Mouse (Mus musculus): ENCODE measurements at regions not wholly inside any gene's neighbourhood (a gene's known extent, or its start where the extent isn't known, plus 50 kb on each side); places are given as distances from the start of the nearest gene placed in this dataset.

DNA sequence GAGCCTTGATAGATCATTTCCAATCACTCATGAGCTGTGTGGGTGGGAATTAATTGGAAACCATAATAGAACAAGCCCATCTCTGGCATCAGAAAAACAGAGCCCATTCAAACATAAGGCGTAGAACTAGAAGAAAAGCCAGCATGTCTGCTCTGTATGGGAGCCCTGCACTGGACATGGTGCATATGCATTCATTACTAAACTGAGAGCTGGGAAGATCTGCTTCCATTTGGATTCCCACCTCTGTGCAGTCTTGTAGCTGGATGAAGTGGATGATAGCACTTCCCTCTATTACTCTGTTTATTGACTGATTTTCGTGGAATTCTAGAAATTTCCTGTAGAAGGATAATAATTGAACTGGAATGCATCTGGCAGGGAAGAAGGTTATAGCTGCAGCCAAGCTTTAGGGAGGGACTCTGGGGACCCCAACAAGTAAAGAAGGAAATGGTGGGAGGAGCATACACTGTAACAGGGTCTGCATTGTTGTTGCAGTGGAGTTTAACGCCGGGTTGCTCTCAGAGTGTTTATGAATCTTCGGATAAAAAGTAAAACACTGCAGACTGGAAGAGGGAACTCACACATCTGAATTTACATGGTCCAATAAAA is 155.2 kb upstream of the Jag1 start:
- DNase-seq (ENCODE audit: low spot score in 2 of 2): no peak

GRCm38 (mm10) chr2:137262911-137263310 is 146.5 kb upstream of the Jag1 start:
- DNase-seq (ENCODE audit: low spot score in 2 of 2): no peak

DNA sequence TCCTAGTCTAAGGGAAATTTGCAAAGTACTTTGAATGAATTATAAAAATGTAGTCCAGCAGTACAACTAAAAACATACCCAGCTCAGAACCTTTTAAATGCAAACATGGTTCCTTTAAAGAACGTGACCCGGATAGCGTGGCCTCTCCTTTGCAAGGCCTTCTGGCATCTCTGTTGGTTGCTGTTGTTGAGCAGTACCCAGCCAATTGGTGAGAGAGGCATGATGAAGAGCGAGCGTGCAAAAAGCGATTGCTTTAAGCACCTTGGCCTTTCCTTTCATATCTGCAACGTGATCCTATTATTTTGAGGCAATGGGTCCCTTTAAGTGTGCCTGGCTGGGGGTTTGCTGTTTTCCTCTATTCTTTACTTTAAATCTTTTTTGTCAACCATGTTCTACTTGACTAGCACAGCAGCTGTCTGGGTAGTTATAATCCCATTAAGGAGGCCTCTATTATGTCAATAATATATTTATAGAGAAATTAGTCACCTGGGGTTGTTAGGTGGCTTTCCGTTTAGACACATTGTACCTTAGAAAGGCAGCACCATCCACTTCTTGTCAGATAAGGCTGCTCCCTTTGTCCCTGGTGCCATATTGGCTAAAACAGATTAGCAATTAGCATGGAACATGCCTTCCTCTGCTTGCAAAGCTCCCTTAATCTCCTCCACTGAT is 141.5 kb upstream of the Jag1 start:
- DNase-seq (ENCODE audit: low spot score in 2 of 2): no peak

- DNase-seq (ENCODE audit: low spot score in 2 of 2): no peak
These were observed 131.5 kb upstream of the Jag1 start for GRCm38 (mm10) chr2:137247931-137248330.

DNA sequence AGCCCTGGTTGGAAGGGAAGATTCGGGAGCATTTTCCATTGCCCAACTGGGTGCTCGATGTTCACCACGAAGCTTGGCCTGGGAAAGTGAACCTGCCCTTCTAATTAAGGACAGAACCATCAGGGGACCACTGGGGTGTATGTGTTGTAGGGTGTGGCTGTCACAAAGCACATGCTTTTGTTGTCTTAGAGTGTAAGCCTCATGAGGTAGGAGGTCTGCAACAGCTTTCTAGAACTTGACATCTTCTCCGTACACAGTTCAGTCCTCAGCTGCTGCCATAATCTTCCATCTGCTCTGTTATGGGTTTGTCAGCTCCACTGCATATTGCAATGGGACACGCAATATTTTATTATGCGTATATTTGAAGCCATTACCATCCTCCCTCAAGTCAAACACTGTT is 127.9 kb upstream of the Jag1 start:
- no peak for DNase-seq (ENCODE audit: low spot score in 2 of 2)

- no peak for DNase-seq (ENCODE audit: low spot score in 2 of 2)
These were observed 127.5 kb upstream of the Jag1 start for GRCm38 (mm10) chr2:137243914-137244313.

DNA sequence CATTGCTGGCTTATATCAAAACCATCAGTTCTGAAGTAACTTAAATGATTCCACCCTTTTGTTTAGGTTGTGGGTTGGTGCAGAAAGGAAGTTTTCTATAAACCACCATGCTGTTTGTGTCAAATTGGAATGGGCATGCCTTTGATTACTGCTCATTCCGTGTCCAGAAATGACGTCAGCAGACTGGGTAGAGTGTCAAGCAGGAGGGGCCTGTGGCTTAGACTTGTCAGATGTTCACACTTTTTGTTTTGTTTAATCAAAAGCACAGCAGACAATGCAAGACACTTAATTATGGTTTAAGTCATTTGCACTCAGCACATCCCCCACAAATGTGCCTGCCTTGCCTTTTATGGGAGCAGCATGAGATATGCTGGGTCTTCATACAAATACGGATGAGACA is 120.5 kb upstream of the Jag1 start:
- DNase-seq (ENCODE audit: low spot score in 2 of 2): no peak

DNA sequence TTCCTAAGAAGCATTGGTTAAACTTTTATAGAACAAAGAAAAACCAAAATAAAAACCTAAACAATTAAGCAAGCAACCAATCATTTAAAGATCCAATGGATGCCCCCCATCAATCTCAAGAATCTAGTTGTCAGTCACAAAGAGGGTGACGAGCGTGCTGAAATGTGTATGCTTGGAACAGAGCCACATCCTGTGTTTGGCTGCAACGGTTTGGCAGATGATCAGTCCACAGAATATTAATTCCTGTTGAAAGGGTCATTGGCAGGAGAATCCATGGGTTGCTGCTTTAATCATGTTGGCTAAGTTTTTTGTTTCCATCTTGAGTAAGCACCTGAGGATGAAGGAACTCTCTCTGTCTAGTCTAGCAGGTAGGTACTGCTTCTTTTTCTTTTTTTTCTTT is 117.5 kb upstream of the Jag1 start:
- DNase-seq (ENCODE audit: low spot score in 2 of 2): no peak

DNA sequence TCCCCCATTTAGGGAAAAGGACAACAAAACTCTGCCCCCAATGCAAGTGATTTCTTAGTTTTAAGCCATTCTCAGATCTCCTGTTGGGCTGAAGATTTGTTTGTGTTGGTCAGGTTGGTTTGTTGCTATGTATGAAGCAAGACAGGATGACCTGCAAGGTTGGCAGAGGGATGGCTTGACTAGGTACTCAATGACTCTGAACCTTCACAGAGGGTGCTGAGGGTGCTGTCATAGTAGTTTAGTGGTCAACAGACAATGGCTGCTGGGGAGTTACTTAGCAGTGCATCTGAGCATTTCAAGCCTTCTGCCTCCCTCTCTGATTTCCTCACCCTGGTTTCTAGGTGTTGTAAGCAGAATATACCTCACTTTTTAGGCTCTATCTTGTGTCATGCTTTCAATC is 114.7 kb upstream of the Jag1 start:
- no peak for DNase-seq (ENCODE audit: low spot score in 2 of 2)

GRCm38 (mm10) chr2:137229422-137230069 is 113.1 kb upstream of the Jag1 start:
- no peak for DNase-seq (ENCODE audit: low spot score in 2 of 2)

- DNase-seq (ENCODE audit: low spot score in 2 of 2): no peak
These were observed 111.1 kb upstream of the Jag1 start for GRCm38 (mm10) chr2:137227495-137227894.

GRCm38 (mm10) chr2:137224702-137225552 is 108.5 kb upstream of the Jag1 start:
- DNase-seq (ENCODE audit: low spot score in 2 of 2): no peak

- DNase-seq (ENCODE audit: low spot score in 2 of 2): no peak
These were observed 99.3 kb upstream of the Jag1 start for GRCm38 (mm10) chr2:137215697-137216096.

GRCm38 (mm10) chr2:137207846-137208245 is 91.4 kb upstream of the Jag1 start:
- no peak for DNase-seq (ENCODE audit: low spot score in 2 of 2)

DNA sequence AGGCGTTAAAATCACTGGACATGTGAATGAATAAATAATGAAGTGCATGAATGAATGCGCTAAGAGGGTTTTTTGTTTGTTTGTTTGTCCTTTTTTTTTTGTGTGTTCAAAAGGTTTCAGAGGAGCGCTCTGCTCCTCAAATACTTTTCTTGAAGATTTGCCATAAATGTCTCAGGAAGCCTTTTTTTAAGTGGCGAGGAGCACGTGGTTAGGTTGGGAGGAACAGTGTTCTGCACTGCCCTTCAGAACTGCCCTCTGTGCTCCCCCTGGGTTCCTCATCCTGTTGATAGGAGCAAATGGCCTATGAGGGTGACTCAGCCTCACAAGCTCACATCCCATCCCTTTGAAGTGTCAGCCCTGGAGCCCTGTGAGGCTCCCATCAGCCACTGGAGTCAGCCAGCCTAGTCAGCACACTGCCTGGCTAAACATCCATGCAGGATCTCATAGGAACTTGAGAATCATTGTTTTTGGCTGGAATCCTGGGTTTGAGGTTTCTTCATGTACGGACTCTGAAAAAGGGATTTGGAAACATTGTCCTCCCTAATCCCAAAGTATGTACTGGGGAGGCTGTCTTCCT is 87.9 kb upstream of the Jag1 start:
- DNase-seq (ENCODE audit: low spot score in 2 of 2): no peak

DNA sequence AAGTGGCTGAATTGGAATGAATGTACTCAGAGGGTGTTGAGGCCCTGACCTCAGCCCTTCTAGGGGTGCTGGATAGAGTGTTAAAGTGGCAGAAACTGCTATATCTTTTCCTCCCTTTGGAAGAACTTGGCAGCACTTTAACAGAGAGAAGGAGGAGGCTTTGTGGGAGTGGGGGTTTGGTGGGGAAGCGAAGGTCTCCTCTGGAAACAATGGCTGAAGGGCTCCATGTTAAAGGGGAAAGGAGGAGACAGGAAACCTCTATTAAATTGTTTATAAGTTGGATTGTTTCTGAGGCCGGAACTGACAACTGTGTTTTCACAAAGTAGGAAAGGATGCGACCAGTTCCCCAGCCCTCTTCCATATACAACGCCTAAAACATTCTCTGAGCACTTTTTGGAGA is 83.7 kb upstream of the Jag1 start:
- no peak for DNase-seq (ENCODE audit: low spot score in 2 of 2)

- DNase-seq (ENCODE audit: low spot score in 2 of 2): no peak
These were observed 75.7 kb upstream of the Jag1 start for GRCm38 (mm10) chr2:137192183-137192582.

GRCm38 (mm10) chr2:137169176-137169575 is 52.7 kb upstream of the Jag1 start:
- no peak for DNase-seq (ENCODE audit: low spot score in 2 of 2)

DNA sequence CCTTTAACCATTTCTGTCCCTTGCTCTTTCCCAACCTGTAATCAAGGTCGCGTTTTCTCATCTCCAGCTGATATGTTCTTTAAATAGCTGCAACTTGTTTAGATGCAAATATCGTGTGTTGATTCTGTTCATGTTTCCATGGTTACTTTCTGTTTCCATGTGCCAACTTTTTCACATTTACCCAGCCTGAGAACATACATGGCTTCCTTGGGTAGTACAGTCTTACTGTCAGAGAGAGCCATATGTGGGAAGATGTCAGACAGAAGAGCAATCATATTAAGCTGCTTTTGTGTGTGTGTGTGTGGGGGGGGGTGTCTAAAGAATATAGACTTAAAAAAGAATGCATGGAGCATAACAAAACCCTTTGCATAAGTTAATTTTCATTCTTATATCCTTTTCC is 52.2 kb upstream of the Jag1 start:
- DNase-seq (ENCODE audit: low spot score in 2 of 2): no peak

Data from left cerebral cortex, adult 18-20 months (tissue).